Mouse (Mus musculus): ENCODE data around the gene Kidins220.
A peak's percentile ranks its signal among the peaks of the same experiment; 100 is the strongest.

The Kidins220 gene

DNA sequence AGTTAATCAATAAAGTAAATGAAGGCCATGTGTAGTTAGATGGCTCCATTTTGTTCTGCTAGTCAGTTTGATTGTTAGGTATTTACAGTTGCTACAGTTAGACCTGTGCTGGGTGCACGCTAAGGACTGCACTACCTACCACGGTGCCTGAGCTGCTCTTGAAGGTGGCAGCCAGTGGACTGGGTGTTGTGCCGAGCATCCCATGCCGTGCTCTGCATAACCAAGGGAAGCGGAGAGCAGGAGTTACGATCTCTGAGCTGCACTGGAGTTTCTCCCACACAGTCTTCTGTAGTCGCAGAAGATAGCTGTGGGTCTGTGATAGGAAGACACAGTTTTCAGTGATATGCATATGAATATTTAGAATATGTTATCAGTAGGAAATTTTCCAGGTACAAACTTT is 51.6 kb downstream of the Kidins220 start:
- DNase-seq (ENCODE audit: low read depth, low spot score): no peak

GRCm38 (mm10) chr12:25027416-25027815 is 52.7 kb downstream of the Kidins220 start:
- DNase-seq (ENCODE audit: low read depth, low spot score): peak; percentile 75

DNA sequence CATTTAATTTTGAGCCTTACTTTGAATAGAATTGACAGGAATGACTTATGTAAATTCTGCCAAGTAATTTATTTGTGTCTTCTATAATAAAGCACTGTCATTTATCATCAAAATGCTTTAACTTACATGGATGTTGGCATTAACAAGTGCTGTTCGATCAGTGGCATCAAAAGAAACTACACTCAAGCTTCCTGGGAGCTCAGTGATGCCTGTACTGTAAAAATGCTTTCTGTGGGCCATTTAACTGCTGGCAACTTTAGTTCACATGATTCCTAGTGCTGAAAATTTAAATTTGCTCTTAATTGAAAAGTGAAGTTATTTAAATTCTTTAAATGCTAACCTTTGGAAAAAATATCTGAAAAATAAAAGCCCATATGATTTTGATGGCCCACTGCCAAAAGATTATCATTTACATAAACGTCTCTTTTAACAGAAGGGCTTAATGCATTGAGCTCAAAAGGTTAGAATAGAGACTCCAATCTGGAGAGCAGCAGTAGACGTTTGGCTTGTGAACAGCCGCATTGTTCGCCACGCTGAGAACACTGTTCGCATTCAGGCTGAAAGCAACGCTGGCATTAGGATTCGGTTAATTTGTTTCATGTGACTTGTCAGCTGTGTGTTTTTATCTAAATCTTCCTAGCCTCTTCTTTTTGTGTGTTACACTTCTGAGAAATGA is 59.1 kb downstream of the Kidins220 start:
- DNase-seq (ENCODE audit: low read depth, low spot score): no peak

DNA sequence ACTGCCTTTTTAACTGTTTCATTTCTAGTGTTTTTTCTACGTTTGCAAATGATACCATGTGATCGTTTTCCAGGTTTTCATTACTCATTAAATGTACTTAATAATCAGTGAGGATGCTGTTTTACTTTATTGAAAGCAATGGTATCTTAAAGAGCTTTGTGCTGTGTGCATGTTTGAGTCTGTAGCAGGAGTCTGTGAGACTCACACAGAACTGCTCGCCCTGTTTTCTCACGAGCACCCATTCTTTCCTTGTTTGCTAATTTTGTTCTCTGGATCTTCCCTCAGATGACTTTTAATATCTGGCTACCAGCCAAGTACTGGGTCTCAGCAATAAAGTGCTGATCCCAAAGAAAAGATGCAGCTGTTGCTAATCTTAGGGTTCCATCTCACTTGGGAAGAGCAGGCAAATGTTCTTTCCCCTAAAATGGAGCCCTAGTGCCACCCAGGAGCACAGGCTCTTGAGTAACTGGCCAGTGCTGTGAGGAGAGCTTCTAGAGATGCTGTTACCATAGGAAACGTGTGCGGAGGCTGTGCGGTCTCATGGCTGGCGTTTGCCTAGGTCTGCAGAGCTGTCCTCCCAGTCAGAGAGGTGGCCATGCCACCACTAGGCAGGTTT is 59.7 kb downstream of the Kidins220 start:
- no peak for DNase-seq (ENCODE audit: low read depth, low spot score)

DNA sequence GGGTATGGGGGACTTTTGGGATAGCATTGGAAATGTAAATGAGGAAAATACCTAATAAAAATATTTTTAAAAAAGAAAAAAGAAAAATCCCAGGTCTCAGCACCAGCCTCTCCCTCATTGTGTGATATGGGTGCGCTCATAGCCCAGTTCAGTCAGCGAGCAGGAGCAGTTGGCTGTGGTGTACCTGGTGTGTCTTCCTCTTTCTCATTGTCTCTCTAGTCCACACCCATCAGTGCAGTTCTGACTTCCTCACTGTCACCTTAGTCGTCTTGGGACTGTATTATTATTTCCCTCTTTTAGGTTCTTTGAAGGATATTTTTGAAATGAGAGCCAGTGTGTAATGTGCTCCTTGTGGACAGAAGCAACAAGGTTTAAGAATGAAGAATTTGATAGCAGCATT is 61.3 kb downstream of the Kidins220 start:
- no peak for DNase-seq (ENCODE audit: low read depth, low spot score)

- DNase-seq (ENCODE audit: low read depth, low spot score): no peak
Measured at GRCm38 (mm10) chr12:25037222-25037621, 62.5 kb downstream of the Kidins220 start.

DNA sequence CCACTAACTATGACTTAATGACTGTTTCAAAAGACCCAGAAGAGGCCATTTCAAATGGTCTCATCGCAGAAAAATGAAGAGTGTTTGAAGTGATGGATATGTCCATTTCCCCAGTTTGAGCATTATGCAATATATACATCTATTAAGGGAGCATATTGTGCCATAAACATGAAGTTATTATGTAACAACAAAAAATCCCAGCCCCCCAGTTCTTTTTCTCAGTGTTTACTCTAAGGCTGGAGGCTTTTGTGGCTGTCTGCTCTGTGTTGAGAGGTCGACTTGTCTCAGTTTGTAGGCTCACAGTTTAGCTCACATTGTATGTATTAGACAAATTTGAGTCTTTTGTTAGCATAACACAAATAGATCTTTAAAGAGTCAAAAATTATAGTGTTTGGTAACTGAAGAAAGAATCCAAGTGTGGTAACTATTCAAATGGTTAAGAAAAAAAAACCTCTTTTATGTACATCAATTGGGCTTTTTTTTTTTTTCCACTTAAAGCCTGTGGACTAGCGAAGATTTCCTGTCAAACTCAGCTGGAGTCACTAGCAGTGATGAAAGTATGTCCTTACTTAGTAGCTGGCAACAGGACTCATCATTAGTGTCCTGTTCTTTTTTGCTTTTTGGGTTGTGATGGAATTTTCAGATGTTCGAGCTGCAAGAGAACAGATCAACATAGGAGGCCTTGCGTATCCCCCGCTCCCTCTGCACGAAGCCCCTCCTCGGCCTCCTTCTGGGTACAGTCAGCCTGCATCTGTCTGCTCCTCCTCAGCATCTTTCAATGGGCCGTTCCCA is 63.2 kb downstream of the Kidins220 start:
- no peak for DNase-seq (ENCODE audit: low read depth, low spot score)

GRCm38 (mm10) chr12:25044056-25044455 is 69.3 kb downstream of the Kidins220 start:
- DNase-seq (ENCODE audit: low read depth, low spot score): no peak

GRCm38 (mm10) chr12:25044579-25044978 is 69.9 kb downstream of the Kidins220 start:
- DNase-seq (ENCODE audit: low read depth, low spot score): no peak

DNA sequence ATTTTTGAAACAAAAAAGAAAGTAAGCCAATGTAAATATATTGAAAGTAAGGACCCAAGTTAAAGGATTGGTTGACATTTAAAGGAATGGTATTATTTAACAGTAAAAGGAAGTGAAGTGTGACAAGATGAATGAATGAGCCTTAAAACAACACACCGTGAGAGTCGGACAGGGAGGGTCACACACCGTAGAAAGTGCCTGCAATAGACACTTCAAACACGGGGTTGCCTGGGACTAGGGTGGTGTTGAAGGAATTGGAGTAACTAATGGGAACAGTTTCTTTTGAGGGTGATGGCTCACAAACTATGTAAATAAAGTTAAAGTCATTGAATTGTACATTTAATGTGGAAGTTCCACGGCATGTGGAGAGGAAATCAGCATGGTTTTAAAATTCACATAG is 74.5 kb downstream of the Kidins220 start:
- no peak for DNase-seq (ENCODE audit: low read depth, low spot score)

GRCm38 (mm10) chr12:25054511-25054910 is 79.8 kb downstream of the Kidins220 start:
- DNase-seq (ENCODE audit: low read depth, low spot score): no peak

DNA sequence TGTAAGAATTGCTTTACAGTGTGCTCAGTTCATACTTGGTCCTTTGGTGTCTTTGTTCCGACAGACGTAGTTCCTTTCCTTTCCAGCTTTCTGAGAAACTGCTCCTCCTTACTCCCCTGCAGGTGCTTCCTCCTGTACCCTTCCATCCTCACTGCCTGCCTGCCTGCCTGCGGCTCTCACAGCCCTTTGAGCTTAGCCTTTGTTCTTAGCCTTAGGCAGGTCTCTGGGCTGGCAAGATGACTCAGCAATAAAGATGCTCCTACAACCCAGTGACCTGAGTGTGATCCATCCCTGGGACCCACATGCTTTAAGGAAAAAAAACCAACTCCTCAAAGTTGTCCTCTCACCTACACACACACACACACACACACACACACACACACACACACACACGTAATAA is 80.2 kb downstream of the Kidins220 start:
- no peak for DNase-seq (ENCODE audit: low read depth, low spot score)

- DNase-seq (ENCODE audit: low read depth, low spot score): peak; percentile 79
Measured at GRCm38 (mm10) chr12:25059487-25060200, 84.9 kb downstream of the Kidins220 start.

GRCm38 (mm10) chr12:25060901-25061300 is 86.2 kb downstream of the Kidins220 start:
- DNase-seq (ENCODE audit: low read depth, low spot score): no peak

GRCm38 (mm10) chr12:25062264-25062663 is 87.5 kb downstream of the Kidins220 start:
- no peak for DNase-seq (ENCODE audit: low read depth, low spot score)

GRCm38 (mm10) chr12:25073374-25073773 is 98.6 kb downstream of the Kidins220 start:
- DNase-seq (ENCODE audit: low read depth, low spot score): no peak

DNA sequence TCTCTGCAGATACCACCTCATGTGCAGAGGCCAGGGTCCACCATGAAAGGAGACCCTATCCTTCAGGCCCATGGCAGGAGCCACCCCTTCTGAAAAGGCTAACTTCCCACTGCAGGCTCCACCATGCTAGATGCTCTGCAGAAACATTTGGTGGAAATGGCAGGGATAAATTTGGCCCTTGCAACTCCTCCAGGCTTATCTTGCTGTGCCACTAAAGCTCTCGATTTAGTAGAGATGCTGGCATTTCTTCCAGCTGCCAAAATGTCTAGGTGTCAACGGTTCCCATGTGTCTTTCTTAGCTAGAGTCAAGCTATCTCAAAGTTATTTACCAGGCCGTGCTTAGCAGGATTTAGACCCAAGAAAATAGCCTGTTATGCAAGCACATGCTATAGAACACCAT is 99.6 kb downstream of the Kidins220 start:
- no peak for DNase-seq (ENCODE audit: low read depth, low spot score)

DNA sequence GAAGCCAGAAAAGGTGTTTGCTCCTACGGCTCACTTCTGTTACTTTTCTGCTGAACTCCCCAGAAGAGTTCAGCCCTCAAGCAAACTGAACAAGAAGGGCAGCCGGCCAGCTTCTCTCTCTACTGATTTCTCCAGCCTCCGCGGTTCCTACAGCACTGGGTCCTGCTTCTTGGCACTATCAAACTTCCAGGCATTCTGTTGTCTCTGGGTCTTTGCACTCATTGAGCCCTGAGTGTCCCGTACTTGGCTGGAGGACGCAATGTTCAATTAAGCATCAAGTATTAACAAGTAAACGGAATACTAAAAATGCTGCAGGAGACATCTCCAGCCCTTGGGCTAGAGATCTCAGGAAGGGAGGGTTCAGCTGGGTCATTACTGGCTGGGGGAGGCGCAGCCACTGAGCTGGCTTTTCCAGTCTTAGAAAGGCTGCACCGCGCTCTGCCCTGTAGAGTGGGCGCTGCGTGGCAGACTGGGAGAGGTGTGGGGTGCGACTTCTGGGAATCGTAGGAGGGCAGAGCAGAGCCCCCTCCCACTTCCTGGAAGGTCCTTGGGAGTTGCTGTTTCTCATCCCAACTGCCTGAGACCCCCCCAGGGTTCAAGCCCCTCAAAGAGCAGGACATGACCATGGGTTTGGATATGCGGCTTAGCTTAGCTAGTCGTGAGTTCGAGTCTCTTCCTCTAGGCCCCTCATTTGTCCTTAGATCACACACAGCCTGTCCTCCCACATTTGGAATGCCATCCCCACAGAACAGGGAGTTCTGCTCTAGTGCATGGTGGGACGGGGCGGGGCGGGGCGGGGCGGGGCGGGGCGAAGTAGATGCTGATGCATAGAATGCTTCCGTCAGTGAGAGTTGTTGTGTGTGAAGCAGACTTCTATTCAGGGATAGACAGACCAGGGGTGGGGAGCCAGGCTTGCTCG is 108.8 kb downstream of the Kidins220 start:
- DNase-seq (ENCODE audit: low read depth, low spot score): no peak

GRCm38 (mm10) chr12:25086966-25087365 is 112.2 kb downstream of the Kidins220 start:
- no peak for DNase-seq (ENCODE audit: low read depth, low spot score)

DNA sequence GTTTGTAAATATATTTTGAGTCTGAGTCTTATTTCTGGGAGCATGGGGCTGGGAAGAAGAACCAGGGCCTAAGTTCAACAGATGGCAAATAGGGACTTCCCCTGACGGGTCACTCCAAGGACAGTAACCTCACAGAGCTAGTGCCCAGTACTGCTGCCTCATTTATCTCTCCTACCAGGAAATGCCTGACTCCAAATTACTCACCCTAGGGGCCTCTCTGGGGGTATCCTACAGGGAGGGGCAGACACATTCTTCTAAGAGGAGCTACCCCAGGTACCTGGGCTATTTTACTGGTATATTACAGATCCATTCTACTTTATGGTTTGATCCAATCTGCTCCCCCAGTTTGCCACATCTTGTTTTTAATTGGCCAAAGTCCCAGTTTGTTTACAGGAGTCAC is 114.7 kb downstream of the Kidins220 start:
- DNase-seq (ENCODE audit: low read depth, low spot score): peak; percentile 18
